Mouse (Mus musculus) left cerebral cortex, adult 8-10 months (tissue): ENCODE measurements around the gene Zfp120. TPM values are rescaled to one million over a fixed set of nuclear protein-coding genes. Genes with fewer than 3 reads are reported as not detected.
A peak's percentile ranks its signal among the peaks of the same experiment; 100 is the strongest.
"Not testable (repeated sequence)": the region's sequence is repeated elsewhere in the genome, so short reads cannot be mapped to it uniquely, and the experiment has no call there.

Experiments
- DNase-seq, 2 experiments: peaks; one replicate each; pipeline ENCODE4 v3.0.0; 2022; ENCODE audit warnings: low spot score in 2 of 2
- total RNA-seq, 4 experiments: library from RNA; stranded (reverse); gene quantifications; 2 replicates each; pipeline ENCODE4 v1.2.4; 2022

Gene Zfp120
- 10 to 100 TPM; 10.2 to 12.0 (median 11.0) TPM for total RNA-seq

- peak; percentile 68 to 93 for DNase-seq
Measured at GRCm38 (mm10) chr2:150136435-150136897, at the start of gene Zfp120. Gene Zfp120 (minus strand): TSS chr2:150136708.

- not testable (repeated sequence) for DNase-seq
Measured at GRCm38 (mm10) chr2:150181570-150181999, 45.1 kb upstream of the Zfp120 start, which contains the start of gene Gm14139. Gene Gm14139 (plus strand): TSS chr2:150181755.

DNA sequence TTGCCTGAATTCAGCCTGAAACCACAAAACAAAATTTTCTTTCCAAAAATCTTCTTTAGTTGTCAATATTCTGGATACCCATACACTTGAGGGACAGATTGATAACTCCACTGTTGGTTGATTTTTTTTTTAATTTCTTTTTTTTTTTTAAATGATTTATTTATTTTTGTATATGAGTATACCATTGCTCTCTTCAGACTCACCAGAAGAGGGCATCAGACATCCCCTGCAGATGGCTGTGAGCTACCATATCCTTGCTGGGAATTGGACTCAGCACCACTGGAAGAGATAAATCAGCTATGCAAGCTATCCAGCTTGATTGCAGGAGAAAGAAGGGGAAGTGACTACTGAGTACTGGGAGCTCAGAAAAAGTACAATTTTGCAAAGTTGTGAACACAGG lies 44.5 kb upstream of the Zfp120 start:
- not testable (repeated sequence) for DNase-seq

DNA sequence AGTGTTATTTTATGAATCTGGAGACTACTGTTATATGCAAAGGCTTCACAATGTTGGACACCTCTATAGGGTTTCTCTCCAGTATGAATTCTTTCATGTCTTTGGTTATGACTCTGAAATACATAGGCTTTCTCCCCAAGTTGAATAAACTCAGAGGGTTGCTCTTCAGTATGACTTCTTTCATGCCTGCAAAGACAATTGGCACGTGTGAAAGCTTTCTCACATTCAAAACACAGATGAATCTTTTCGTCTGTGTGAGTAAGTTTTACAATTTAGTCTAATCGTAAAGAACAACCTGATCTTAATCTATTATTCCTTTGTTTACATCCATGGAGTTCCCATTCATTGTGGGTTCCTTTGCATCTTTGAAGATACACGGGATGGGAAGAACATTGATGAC lies 43.1 kb upstream of the Zfp120 start, which contains the start of gene Gm10770:
TSS of gene Gm10770 (minus strand) at position 101 of the 400 bp plus-strand sequence.
- not testable (repeated sequence) for DNase-seq

GRCm38 (mm10) chr2:150173833-150174232 lies 37.3 kb upstream of the Zfp120 start:
- no peak for DNase-seq

DNA sequence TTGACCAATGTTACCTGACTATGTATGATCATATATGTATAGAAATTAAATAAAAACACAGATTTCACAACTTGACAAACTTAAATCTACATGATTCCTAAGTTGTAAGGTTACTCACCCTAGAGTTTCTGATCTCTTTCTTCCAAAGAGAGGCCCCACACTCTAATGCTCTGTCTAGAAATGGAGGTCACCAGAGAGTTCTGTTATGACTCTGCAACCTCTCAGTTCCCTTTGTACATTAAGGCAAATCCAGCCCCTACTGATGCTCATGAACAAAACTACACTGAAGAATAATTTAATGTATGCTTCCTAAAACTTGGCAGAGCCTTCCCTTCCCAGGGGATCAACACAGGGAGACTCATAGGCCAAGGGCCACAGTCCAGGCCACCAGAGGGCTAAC lies 30.2 kb upstream of the Zfp120 start:
- DNase-seq: no peak

DNA sequence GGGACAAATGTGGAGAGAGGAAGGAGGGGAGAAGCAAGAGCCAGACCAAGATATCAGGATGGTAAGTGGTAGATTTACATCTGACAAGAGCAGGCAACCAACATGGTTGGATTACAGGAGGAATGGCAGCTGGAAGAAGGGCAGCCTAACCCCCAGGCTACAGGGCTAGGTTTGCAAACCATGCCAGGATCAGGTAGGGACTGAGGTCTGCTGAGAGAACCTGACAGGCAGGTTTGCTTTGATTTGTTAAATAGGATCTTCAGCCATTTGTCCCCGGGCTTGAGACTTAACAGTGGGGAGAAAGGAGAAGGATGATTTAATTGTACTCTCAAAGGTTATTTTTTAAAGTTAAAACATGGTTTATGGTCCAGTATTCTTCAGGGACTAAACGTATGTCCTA lies 3.7 kb downstream of the Zfp120 start:
- DNase-seq: no peak

DNA sequence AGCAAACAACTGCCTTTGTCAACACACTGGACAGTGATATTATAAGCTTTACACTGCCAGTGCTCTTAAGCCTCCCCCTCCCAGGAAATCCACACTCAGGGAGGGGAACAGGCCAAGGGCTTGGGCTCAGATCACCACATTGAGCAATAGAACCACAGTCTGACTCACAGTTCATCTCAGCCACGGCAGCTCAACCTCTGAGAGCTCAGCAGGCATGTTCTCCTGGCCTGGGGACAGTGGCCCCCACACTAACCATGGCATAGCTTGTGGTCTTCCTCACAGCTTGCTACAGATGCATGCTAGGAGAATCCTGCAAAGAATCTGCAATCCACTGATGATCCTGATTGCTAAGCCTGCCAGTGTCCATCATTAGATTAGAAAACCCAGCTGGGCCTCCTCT lies 4.5 kb downstream of the Zfp120 start:
- DNase-seq: not testable (repeated sequence)

DNA sequence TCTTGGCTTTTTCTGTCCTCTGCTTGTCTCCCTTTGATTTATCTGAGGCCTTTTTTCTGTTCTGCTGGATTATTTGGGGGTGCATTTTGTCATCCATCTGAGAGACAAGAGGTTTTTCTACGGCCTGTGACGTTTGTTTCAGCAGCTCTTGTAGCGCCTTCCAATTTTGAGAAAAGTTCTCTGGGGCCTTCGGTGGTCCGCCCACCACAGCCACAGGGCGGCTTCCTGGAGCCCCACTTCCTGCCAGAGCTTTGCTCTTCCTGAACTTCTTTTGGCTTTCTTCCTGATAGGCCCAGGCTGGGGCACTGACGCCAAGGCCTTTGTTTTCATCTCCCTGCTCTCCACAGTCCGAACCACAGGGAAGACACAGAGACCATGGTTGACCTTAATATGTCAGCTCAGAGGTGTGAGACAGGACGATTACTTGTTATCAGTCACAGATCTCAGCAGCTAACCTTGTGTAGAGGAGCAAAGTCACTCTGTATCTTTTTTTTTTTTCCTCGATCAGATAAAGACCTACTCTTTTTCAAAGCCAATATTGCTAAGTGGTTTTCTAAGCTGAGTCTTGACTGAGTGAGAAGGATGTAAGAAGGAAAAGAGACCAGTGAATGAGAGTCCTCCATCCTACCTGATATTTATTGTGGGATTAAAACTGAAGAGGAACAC lies 25.1 kb downstream of the Zfp120 start:
- DNase-seq: no peak

DNA sequence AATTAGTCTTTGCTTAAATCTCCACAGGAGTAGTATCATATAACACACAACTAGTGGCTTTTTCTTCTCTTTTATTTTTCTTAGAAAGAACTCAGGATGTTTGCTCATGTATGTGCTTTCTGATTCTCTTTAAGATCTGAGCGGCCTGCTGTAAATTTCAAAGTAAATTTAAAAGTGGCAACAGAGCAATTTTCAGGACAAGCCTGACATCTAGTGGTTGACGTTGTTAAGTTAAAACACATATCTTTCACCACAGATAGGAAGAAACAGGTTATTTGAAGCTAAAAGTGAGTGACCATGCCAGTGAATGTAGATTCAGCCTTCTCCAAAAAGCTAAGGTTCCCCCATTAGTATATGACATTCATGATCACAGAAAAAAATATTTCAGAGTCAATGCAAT lies 36.9 kb downstream of the Zfp120 start:
- DNase-seq: not testable (repeated sequence)

Other genes with a start within 250 kb of the Zfp120 start
- gene Gm10770, start 43.0 kb upstream of the Zfp120 start, total RNA-seq: not detected
- gene Gm14139, start 45.0 kb upstream of the Zfp120 start, total RNA-seq: under 1 TPM in 1 of 4 experiments, not detected in 3; 0.23 TPM
- gene Zfp937, start 81.4 kb upstream of the Zfp120 start, total RNA-seq: 10 to 100 TPM in 2 of 4 experiments, 1 to 10 TPM in 2; 9.8 to 12.7 (median 10.9) TPM
- 1 to 10 TPM; 6.3 to 8.1 (median 7.0) TPM for gene Gm21994, start 118.9 kb upstream of the Zfp120 start, total RNA-seq
- under 1 TPM; 0.15 to 0.33 (median 0.23) TPM for gene Gm14124, start 120.8 kb upstream of the Zfp120 start, total RNA-seq
- 1 to 10 TPM in 3 of 4 experiments, not detected in 1; 2.0 to 6.2 (median 3.9) TPM for gene Gm10130, start 187.0 kb upstream of the Zfp120 start, total RNA-seq
- 10 to 100 TPM in 2 of 4 experiments, 1 to 10 TPM in 2; 9.2 to 10.9 (median 9.7) TPM for gene 3300002I08Rik, start 226.1 kb upstream of the Zfp120 start, total RNA-seq